Mouse (Mus musculus) embryonic fibroblast, embryonic 13.5 days (primary cell): Measurements from ENCODE around the gene Ank2.

ENCODE experiments used
- CTCF ChIP-seq: IDR thresholded peaks from 2 replicates; pipeline ENCODE4 v1.5.1; 2011; ENCODE audit warnings: mild to moderate bottlenecking, control low read depth, low read length, moderate library complexity, borderline replicate concordance; ENCODE audit not compliant: insufficient read depth
- POLR2A ChIP-seq: IDR thresholded peaks from 2 replicates; pipeline ENCODE4 v1.6.1; 2011; ENCODE audit warnings: low read depth, mild to moderate bottlenecking, control low read depth, low read length, moderate library complexity

DNA sequence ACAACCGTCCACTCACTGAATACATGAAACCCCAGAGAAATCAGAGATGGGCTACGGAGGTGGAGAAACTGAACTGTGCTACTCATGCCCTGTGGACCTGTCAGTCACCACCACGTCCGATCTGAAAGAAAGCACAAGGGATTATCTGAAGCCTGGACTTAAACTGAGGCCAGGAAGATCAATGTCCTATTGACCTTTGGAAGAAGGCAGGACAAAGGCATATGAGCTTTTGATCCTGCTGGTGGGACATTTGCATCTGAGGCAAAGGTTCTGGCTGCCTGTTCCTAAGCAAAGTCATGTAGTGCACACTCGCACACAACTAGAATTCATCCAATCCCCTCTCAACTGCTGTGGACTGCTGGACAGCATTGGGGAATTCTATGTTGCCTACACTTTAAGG is 558.7 kb downstream of the Ank2 start:
- no peak for TF ChIP-seq CTCF
- TF ChIP-seq POLR2A: no peak
